Mouse (Mus musculus) erythroblast, embryonic 14.5 days (primary cell): ENCODE results near the gene Nup93.

Experiments used
- GATA1 ChIP-seq: IDR thresholded peaks from 2 replicates; pipeline ENCODE4 v1.6.1; 2012; ENCODE audit warnings: low read length, inconsistent platforms, mixed read lengths
- TAL1 ChIP-seq: IDR thresholded peaks from 3 replicates; pipeline ENCODE4 v1.6.1; 2012; ENCODE audit warnings: low read length, inconsistent platforms, mixed read lengths

DNA sequence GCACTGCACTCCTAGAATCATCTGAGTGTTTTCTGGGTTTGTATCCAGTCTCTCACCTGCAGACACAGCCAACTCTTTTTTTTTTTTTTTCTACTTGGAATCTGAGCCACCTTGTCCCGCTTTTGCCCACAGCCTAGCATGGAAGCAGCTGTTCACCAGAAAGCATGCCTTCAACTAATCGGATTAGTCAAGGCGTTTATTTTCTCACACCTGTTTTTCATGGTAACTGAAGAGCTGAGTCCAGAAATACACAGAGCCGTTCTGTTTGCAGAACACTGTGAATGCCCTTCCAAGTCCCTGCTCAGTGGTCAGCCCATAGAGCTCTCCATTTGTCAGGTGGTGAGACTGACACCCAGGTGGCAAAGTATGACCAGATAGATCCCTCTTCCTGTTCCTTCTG is 107.7 kb downstream of the Nup93 start:
- no peak for TF ChIP-seq GATA1
- TF ChIP-seq TAL1 = no peak
